Mouse (Mus musculus): ENCODE measurements around the gene Ppa2. TPM values are rescaled to one million over a fixed set of nuclear protein-coding genes. Genes with fewer than 3 reads are reported as not detected.

Ppa2 gene
- polyA plus RNA-seq, 1 experiment from 2014 or later, result 112 TPM

- Histone ChIP-seq H3K36me3 (peaks cover 26% of the 10 kb centered on the region), H3K9ac (no peak overlapping the region), H3K27ac (ENCODE audit: poor library complexity, severe bottlenecking) (no peak overlapping the region), H3K9me3 (replicated peaks) (no peaks in the 10 kb centered on the region), H3K4me3 (no peak overlapping the region), H3K4me1 (replicated peaks) (no peaks in the 10 kb centered on the region), H3K27me3 (replicated peaks) (no peaks in the 10 kb centered on the region), H3K4me2 (no peak overlapping the region)
- no peak for ATAC-seq (ENCODE audit: insufficient number of reproducible peaks, low FRiP score)
- WGBS, result 88% methylated on average over 13 of the region's 13 CpGs
These were observed 18.6 kb downstream of the Ppa2 start for GRCm38 (mm10) chr3:133328551-133328950.

- H3K4me1 ChIP-seq (replicated peaks), result no peaks in the 10 kb centered on the region
These were observed 19.5 kb downstream of the Ppa2 start for GRCm38 (mm10) chr3:133329406-133329805.

GRCm38 (mm10) chr3:133331184-133331866, 21.4 kb downstream of the Ppa2 start:
- WGBS, result 58% methylated on average over 15 of the region's 15 CpGs
- H3K9me3 ChIP-seq (replicated peaks), result no peaks in the 10 kb centered on the region
- H3K36me3 ChIP-seq, result peaks cover 21% of the 10 kb centered on the region
- H3K4me1 ChIP-seq (replicated peaks), result peaks cover 8% of the 10 kb centered on the region; the same call in 1 of the 2 replicates
- no peak overlapping the region for H3K27ac ChIP-seq (ENCODE audit: poor library complexity, severe bottlenecking)
- no peak overlapping the region for H3K9ac ChIP-seq
- H3K4me2 ChIP-seq, result no peak overlapping the region
- H3K4me3 ChIP-seq, result no peak overlapping the region
- no peak for ATAC-seq (ENCODE audit: insufficient number of reproducible peaks, low FRiP score)
- no peaks in the 10 kb centered on the region for H3K27me3 ChIP-seq (replicated peaks)

More at GRCm38 (mm10) chr3:133329406-133329805, 19.5 kb downstream of the Ppa2 start:
- WGBS, result 83% methylated on average over 2 of the region's 2 CpGs
- H3K9ac ChIP-seq, result no peak overlapping the region
- H3K27ac ChIP-seq (ENCODE audit: poor library complexity, severe bottlenecking), result no peak overlapping the region
- H3K4me3 ChIP-seq, result no peak overlapping the region
- H3K27me3 ChIP-seq (replicated peaks), result no peaks in the 10 kb centered on the region
- no peaks in the 10 kb centered on the region for H3K9me3 ChIP-seq (replicated peaks)
- ATAC-seq (ENCODE audit: insufficient number of reproducible peaks, low FRiP score), result no peak
- H3K4me2 ChIP-seq, result no peak overlapping the region
- peaks cover 30% of the 10 kb centered on the region for H3K36me3 ChIP-seq

- H3K9me3 ChIP-seq (replicated peaks), result no peaks in the 10 kb centered on the region
- 78% methylated on average over 5 of the region's 5 CpGs for WGBS
These were observed 22.4 kb downstream of the Ppa2 start for GRCm38 (mm10) chr3:133332280-133332679.

GRCm38 (mm10) chr3:133333267-133334170, 23.6 kb downstream of the Ppa2 start:
- no peak overlapping the region for H3K27ac ChIP-seq (ENCODE audit: poor library complexity, severe bottlenecking)
- no peaks in the 10 kb centered on the region for H3K9me3 ChIP-seq (replicated peaks)
- no peaks in the 10 kb centered on the region for H3K27me3 ChIP-seq (replicated peaks)
- H3K36me3 ChIP-seq, result peaks cover 14% of the 10 kb centered on the region
- ATAC-seq (ENCODE audit: insufficient number of reproducible peaks, low FRiP score), result no peak
- H3K4me1 ChIP-seq (replicated peaks), result peaks cover 15% of the 10 kb centered on the region
- H3K9ac ChIP-seq, result no peak overlapping the region
- WGBS, result 86% methylated on average over 15 of the region's 15 CpGs
- H3K4me2 ChIP-seq, result no peak overlapping the region
- H3K4me3 ChIP-seq, result no peak overlapping the region

More at GRCm38 (mm10) chr3:133332280-133332679, 22.4 kb downstream of the Ppa2 start:
- Histone ChIP-seq H3K4me2 (no peak overlapping the region), H3K4me3 (no peak overlapping the region), H3K4me1 (replicated peaks) (peaks cover 8% of the 10 kb centered on the region; the same call in 1 of the 2 replicates), H3K27me3 (replicated peaks) (no peaks in the 10 kb centered on the region), H3K27ac (ENCODE audit: poor library complexity, severe bottlenecking) (no peak overlapping the region), H3K36me3 (peaks cover 20% of the 10 kb centered on the region), H3K9ac (no peak overlapping the region)
- no peak for ATAC-seq (ENCODE audit: insufficient number of reproducible peaks, low FRiP score)

GRCm38 (mm10) chr3:133334691-133335090, 24.8 kb downstream of the Ppa2 start:
- Histone ChIP-seq H3K27ac (ENCODE audit: poor library complexity, severe bottlenecking) (no peak overlapping the region), H3K4me2 (no peak overlapping the region), H3K4me1 (replicated peaks) (peaks cover 27% of the 10 kb centered on the region), H3K36me3 (peaks cover 14% of the 10 kb centered on the region), H3K27me3 (replicated peaks) (no peaks in the 10 kb centered on the region), H3K4me3 (no peak overlapping the region), H3K9me3 (replicated peaks) (no peaks in the 10 kb centered on the region), H3K9ac (no peak overlapping the region)
- no peak for ATAC-seq (ENCODE audit: insufficient number of reproducible peaks, low FRiP score)
- WGBS, result 74% methylated on average over 5 of the region's 5 CpGs

- Histone ChIP-seq H3K4me1 (replicated peaks) (peaks cover 31% of the 10 kb centered on the region), H3K27me3 (replicated peaks) (no peaks in the 10 kb centered on the region), H3K4me2 (no peak overlapping the region; the same call in 1 of the 2 replicates), H3K9me3 (replicated peaks) (no peaks in the 10 kb centered on the region), H3K36me3 (peaks cover 15% of the 10 kb centered on the region), H3K27ac (ENCODE audit: poor library complexity, severe bottlenecking) (peak overlapping the region; percentile 8; the same call in 1 of the 2 replicates), H3K9ac (no peak overlapping the region), H3K4me3 (no peak overlapping the region)
- no peak for ATAC-seq (ENCODE audit: insufficient number of reproducible peaks, low FRiP score)
- 43% methylated on average over 2 of the region's 2 CpGs for WGBS
These were observed 25.3 kb downstream of the Ppa2 start for GRCm38 (mm10) chr3:133335166-133335565.

GRCm38 (mm10) chr3:133336400-133336799, 26.5 kb downstream of the Ppa2 start:
- ATAC-seq (ENCODE audit: insufficient number of reproducible peaks, low FRiP score), result no peak
- H3K36me3 ChIP-seq, result peaks cover 20% of the 10 kb centered on the region
- peaks cover 34% of the 10 kb centered on the region for H3K4me1 ChIP-seq (replicated peaks)
- H3K9me3 ChIP-seq (replicated peaks), result no peaks in the 10 kb centered on the region
- no peaks in the 10 kb centered on the region for H3K27me3 ChIP-seq (replicated peaks)
- H3K9ac ChIP-seq, result no peak overlapping the region
- H3K4me2 ChIP-seq, result no peak overlapping the region
- H3K4me3 ChIP-seq, result no peak overlapping the region
- no peak overlapping the region for H3K27ac ChIP-seq (ENCODE audit: poor library complexity, severe bottlenecking)
- 78% methylated on average over 7 of the region's 7 CpGs for WGBS

GRCm38 (mm10) chr3:133338851-133339356, 29.0 kb downstream of the Ppa2 start:
- H3K9ac ChIP-seq, result peak overlapping the region; percentile 46
- H3K27me3 ChIP-seq (replicated peaks), result no peaks in the 10 kb centered on the region
- peaks cover 15% of the 10 kb centered on the region for H3K36me3 ChIP-seq
- peak overlapping the region; percentile 22 for H3K4me3 ChIP-seq
- peak overlapping the region; percentile 66 for H3K4me2 ChIP-seq
- ATAC-seq (ENCODE audit: insufficient number of reproducible peaks, low FRiP score), result 0 out of 2 replicates have a peak, but pooled peaks have one; percentile 26
- no peaks in the 10 kb centered on the region for H3K9me3 ChIP-seq (replicated peaks)
- H3K4me1 ChIP-seq (replicated peaks), result peaks cover 34% of the 10 kb centered on the region
- 28% methylated on average over 9 of the region's 9 CpGs for WGBS
- peak overlapping the region; percentile 89 for H3K27ac ChIP-seq (ENCODE audit: poor library complexity, severe bottlenecking)

- H3K27ac ChIP-seq (ENCODE audit: poor library complexity, severe bottlenecking), result peak overlapping the region; percentile 89
- peak; percentile 76 for ATAC-seq (ENCODE audit: insufficient number of reproducible peaks, low FRiP score)
- peak overlapping the region; percentile 22 for H3K4me3 ChIP-seq
- WGBS, result 13% methylated on average over 11 of the region's 11 CpGs
- no peaks in the 10 kb centered on the region for H3K27me3 ChIP-seq (replicated peaks)
- H3K4me1 ChIP-seq (replicated peaks), result peaks cover 34% of the 10 kb centered on the region
- H3K36me3 ChIP-seq, result peaks cover 14% of the 10 kb centered on the region
- no peaks in the 10 kb centered on the region for H3K9me3 ChIP-seq (replicated peaks)
- peak overlapping the region; percentile 66 for H3K4me2 ChIP-seq
- peak overlapping the region; percentile 46 for H3K9ac ChIP-seq
These were observed 29.5 kb downstream of the Ppa2 start for GRCm38 (mm10) chr3:133339411-133339823.

- Histone ChIP-seq H3K27me3 (replicated peaks) (no peaks in the 10 kb centered on the region), H3K9ac (no peak overlapping the region), H3K9me3 (replicated peaks) (no peaks in the 10 kb centered on the region), H3K4me2 (no peak overlapping the region), H3K4me1 (replicated peaks) (peaks cover 27% of the 10 kb centered on the region), H3K4me3 (no peak overlapping the region), H3K36me3 (peaks cover 23% of the 10 kb centered on the region), H3K27ac (ENCODE audit: poor library complexity, severe bottlenecking) (no peak overlapping the region)
- WGBS, result 91% methylated on average over 11 of the region's 11 CpGs
- no peak for ATAC-seq (ENCODE audit: insufficient number of reproducible peaks, low FRiP score)
These were observed 31.2 kb downstream of the Ppa2 start for GRCm38 (mm10) chr3:133341106-133341505.

All from heart, embryonic 12.5 days (tissue).